Mouse (Mus musculus) hindbrain, embryonic 12.5 days (tissue): ENCODE data around the gene Dedd2. TPM values are rescaled to one million over a fixed set of nuclear protein-coding genes. Genes with fewer than 3 reads are reported as not detected.

ENCODE experiments used
- ATAC-seq: fragments of 200-750 bp; cut with Nextera tagmentation; 2 replicates; pipeline ENCODE4 v1.8.0; 2017; ENCODE audit warnings: moderate TSS enrichment; ENCODE audit not compliant: low FRiP score
- H3K27ac ChIP-seq: fragments of 300-500 bp; sonication (generic); 2 replicates; pipeline ENCODE4 v1.5.1; 2016; ENCODE audit warnings: mild to moderate bottlenecking
- H3K27me3 ChIP-seq: fragments of 300-500 bp; sonication (generic); 2 replicates; pipeline ENCODE4 v1.6.1; 2016; ENCODE audit warnings: mild to moderate bottlenecking
- H3K36me3 ChIP-seq: fragments of 300-500 bp; sonication (generic); 2 replicates; pipeline ENCODE4 v1.6.1; 2016; ENCODE audit warnings: mild to moderate bottlenecking
- H3K4me1 ChIP-seq: fragments of 300-500 bp; sonication (generic); 2 replicates; pipeline ENCODE4 v1.6.1; 2016
- H3K4me2 ChIP-seq: fragments of 300-500 bp; sonication (generic); replicated peaks from 2 replicates; pipeline ENCODE4 v1.6.1; 2016; ENCODE audit warnings: mild to moderate bottlenecking
- H3K4me3 ChIP-seq: fragments of 300-500 bp; sonication (generic); 2 replicates; pipeline ENCODE4 v1.5.1; 2016; ENCODE audit warnings: mild to moderate bottlenecking
- H3K9ac ChIP-seq: fragments of 300-500 bp; sonication (generic); 2 replicates; pipeline ENCODE4 v1.6.1; 2016; ENCODE audit warnings: mild to moderate bottlenecking, moderate library complexity
- H3K9me3 ChIP-seq: fragments of 300-500 bp; sonication (generic); replicated peaks from 2 replicates; pipeline ENCODE4 v1.6.1; 2016; ENCODE audit warnings: mild to moderate bottlenecking
- WGBS: fragments of 180-500 bp; shearing (Covaris S2); methylation state at CpG from one replicate; pipeline ENCODE4 v1.1.7; 2016; 5-methylcytosine and 5-hydroxymethylcytosine counted together
- polyA plus RNA-seq: library from polyadenylated mRNA; unstranded; fragments of >200 nt; fragmentation: Nextera tagmentation; extraction: Ambion mirVana; gene quantifications from 2 replicates; pipeline ENCODE4 v1.2.1, GENCODE M21; 2016

The Dedd2 gene
- polyA plus RNA-seq, 1 experiment from 2014 or later = 13.9 TPM

GRCm38 (mm10) chr7:25243361-25243760 is 22.9 kb upstream of the Dedd2 start:
- Histone ChIP-seq H3K36me3 (peaks cover 15% of the 10 kb centered on the region), H3K9me3 (no peaks in the 10 kb centered on the region), H3K27ac (no peak overlapping the region), H3K9ac (peak overlapping the region; percentile 24; the same call in 1 of the 2 replicates), H3K27me3 (no peaks in the 10 kb centered on the region), H3K4me1 (peaks cover 31% of the 10 kb centered on the region), H3K4me3 (no peak overlapping the region), H3K4me2 (no peak overlapping the region)
- no peak for ATAC-seq
- 96% methylated on average over 4 of the region's 4 CpGs for WGBS

- Histone ChIP-seq H3K9ac (no peak overlapping the region), H3K9me3 (no peaks in the 10 kb centered on the region), H3K4me2 (no peak overlapping the region), H3K36me3 (peaks cover 15% of the 10 kb centered on the region), H3K27me3 (no peaks in the 10 kb centered on the region), H3K4me3 (no peak overlapping the region), H3K27ac (no peak overlapping the region; the same call in 1 of the 2 replicates), H3K4me1 (peaks cover 19% of the 10 kb centered on the region)
- no peak for ATAC-seq
- 26% methylated on average over 2 of the region's 2 CpGs for WGBS
Observed at GRCm38 (mm10) chr7:25241062-25241461, 20.6 kb upstream of the Dedd2 start.

GRCm38 (mm10) chr7:25240631-25241030 is 20.2 kb upstream of the Dedd2 start:
- Histone ChIP-seq H3K4me3 (no peak overlapping the region), H3K27ac (no peak overlapping the region), H3K9ac (no peak overlapping the region), H3K4me1 (peaks cover 20% of the 10 kb centered on the region), H3K27me3 (no peaks in the 10 kb centered on the region), H3K36me3 (peaks cover 15% of the 10 kb centered on the region), H3K9me3 (no peaks in the 10 kb centered on the region), H3K4me2 (no peak overlapping the region)
- 73% methylated on average over 7 of the region's 7 CpGs for WGBS
- no peak for ATAC-seq

- H3K9ac ChIP-seq = peak overlapping the region; percentile 8; the same call in 1 of the 2 replicates
- H3K27ac ChIP-seq = peak overlapping the region; percentile 79
- peaks cover 30% of the 10 kb centered on the region for H3K4me1 ChIP-seq
- peak overlapping the region; percentile 81 for H3K4me2 ChIP-seq
- peak overlapping the region; percentile 93 for H3K4me3 ChIP-seq
- no peaks in the 10 kb centered on the region for H3K27me3 ChIP-seq
- H3K36me3 ChIP-seq = peaks cover 13% of the 10 kb centered on the region
- H3K9me3 ChIP-seq = no peaks in the 10 kb centered on the region
- ATAC-seq = peak; percentile 38
- 3% methylated on average over 30 of the region's 30 CpGs for WGBS
Observed at GRCm38 (mm10) chr7:25238829-25239623, 18.6 kb upstream of the Dedd2 start.

- peak; percentile 94 for ATAC-seq
- Histone ChIP-seq H3K9me3 (no peaks in the 10 kb centered on the region), H3K27me3 (no peaks in the 10 kb centered on the region), H3K36me3 (peaks cover 18% of the 10 kb centered on the region), H3K9ac (no peak overlapping the region), H3K4me3 (peak overlapping the region; percentile 93), H3K27ac (peak overlapping the region; percentile 79), H3K4me2 (peak overlapping the region; percentile 81), H3K4me1 (peaks cover 30% of the 10 kb centered on the region)
- WGBS = under 1% methylated on average over 23 of the region's 23 CpGs
Observed at GRCm38 (mm10) chr7:25238015-25238706, 17.7 kb upstream of the Dedd2 start.

- under 1% methylated on average over 69 of the region's 76 CpGs for WGBS
- H3K4me2 ChIP-seq = peak within 1 kb of the TSS; percentile 81
- H3K4me1 ChIP-seq = peaks cover 30% of the 10 kb centered on the region
- H3K9me3 ChIP-seq = no peaks in the 10 kb centered on the region
- H3K36me3 ChIP-seq = peaks cover 26% of the 10 kb centered on the region
- H3K4me3 ChIP-seq = peak within 1 kb of the TSS; percentile 93
- H3K27me3 ChIP-seq = no peaks in the 10 kb centered on the region
- peak within 1 kb of the TSS; percentile 94 for H3K9ac ChIP-seq
- ATAC-seq = peak; percentile 89
- peak within 1 kb of the TSS; percentile 79 for H3K27ac ChIP-seq
Observed at GRCm38 (mm10) chr7:25237249-25238014, 17.0 kb upstream of the Dedd2 start, which contains the start of gene Gsk3a. Gene Gsk3a (minus strand): TSS chr7:25237851.

- Histone ChIP-seq H3K9ac (no peak overlapping the region), H3K27ac (no peak overlapping the region), H3K36me3 (peaks cover 45% of the 10 kb centered on the region), H3K4me3 (no peak overlapping the region), H3K27me3 (no peaks in the 10 kb centered on the region), H3K4me1 (peaks cover 30% of the 10 kb centered on the region), H3K4me2 (peak overlapping the region; percentile 81; the same call in 1 of the 2 replicates), H3K9me3 (no peaks in the 10 kb centered on the region)
- WGBS = 91% methylated on average over 5 of the region's 5 CpGs
- no peak for ATAC-seq
Observed at GRCm38 (mm10) chr7:25235526-25235925, 15.1 kb upstream of the Dedd2 start.

GRCm38 (mm10) chr7:25233061-25233460 is 12.6 kb upstream of the Dedd2 start:
- H3K4me1 ChIP-seq = peaks cover 24% of the 10 kb centered on the region
- no peak overlapping the region for H3K27ac ChIP-seq
- ATAC-seq = no peak
- WGBS = 85% methylated on average over 2 of the region's 2 CpGs
- no peak overlapping the region for H3K4me2 ChIP-seq
- H3K4me3 ChIP-seq = no peak overlapping the region
- no peaks in the 10 kb centered on the region for H3K27me3 ChIP-seq
- no peaks in the 10 kb centered on the region for H3K9me3 ChIP-seq
- peaks cover 68% of the 10 kb centered on the region for H3K36me3 ChIP-seq
- H3K9ac ChIP-seq = no peak overlapping the region

- H3K4me2 ChIP-seq = no peak overlapping the region
- no peak for ATAC-seq
- H3K9ac ChIP-seq = no peak overlapping the region
- no peak overlapping the region for H3K4me3 ChIP-seq
- no peaks in the 10 kb centered on the region for H3K9me3 ChIP-seq
- WGBS = 74% methylated on average over 5 of the region's 5 CpGs
- no peak overlapping the region for H3K27ac ChIP-seq
- peaks cover 77% of the 10 kb centered on the region for H3K36me3 ChIP-seq
- no peaks in the 10 kb centered on the region for H3K27me3 ChIP-seq
- peaks cover 24% of the 10 kb centered on the region for H3K4me1 ChIP-seq
Observed at GRCm38 (mm10) chr7:25232101-25232648, 11.8 kb upstream of the Dedd2 start.

GRCm38 (mm10) chr7:25230690-25231285 is 10.4 kb upstream of the Dedd2 start:
- WGBS = 87% methylated on average over 9 of the region's 9 CpGs
- no peaks in the 10 kb centered on the region for H3K27me3 ChIP-seq
- no peak overlapping the region for H3K27ac ChIP-seq
- no peaks in the 10 kb centered on the region for H3K9me3 ChIP-seq
- ATAC-seq = no peak
- H3K4me3 ChIP-seq = no peak overlapping the region
- no peak overlapping the region for H3K4me2 ChIP-seq
- no peak overlapping the region for H3K9ac ChIP-seq
- H3K36me3 ChIP-seq = peaks cover 90% of the 10 kb centered on the region
- peaks cover 11% of the 10 kb centered on the region for H3K4me1 ChIP-seq

GRCm38 (mm10) chr7:25227523-25228300 is 7.3 kb upstream of the Dedd2 start:
- Histone ChIP-seq H3K27me3 (no peaks in the 10 kb centered on the region), H3K4me1 (peaks cover 2% of the 10 kb centered on the region), H3K27ac (no peak overlapping the region; the same call in 1 of the 2 replicates), H3K36me3 (peaks cover 88% of the 10 kb centered on the region), H3K9me3 (no peaks in the 10 kb centered on the region), H3K9ac (no peak overlapping the region), H3K4me3 (no peak overlapping the region), H3K4me2 (no peak overlapping the region)
- ATAC-seq = no peak
- WGBS = 92% methylated on average over 1 of the region's 1 CpGs
